Mouse (Mus musculus) MEL (cell line): Measurements from ENCODE around the gene Cdkn2d. TPM values are rescaled to one million over a fixed set of nuclear protein-coding genes. Genes with fewer than 3 reads are reported as not detected.
"Not testable (repeated sequence)": the region's sequence is repeated elsewhere in the genome, so short reads cannot be mapped to it uniquely, and the experiment has no call there.

Source experiments
- DNase-seq: peaks from one replicate; pipeline ENCODE4 v3.0.0; 2011; ENCODE audit warnings: low read depth, low spot score
- H3K27ac ChIP-seq: 2 replicates; pipeline ENCODE4 v1.5.1; 2012; ENCODE audit warnings: low read depth, mild to moderate bottlenecking, control low read depth, low read length, moderate library complexity; ENCODE audit not compliant: control insufficient read depth
- H3K27me3 ChIP-seq, 2 experiments: fragments of 150-350 bp in 1 of 2; sonication (generic) in 1 of 2; 2 replicates each; pipeline ENCODE4 v1.6.1; 2012; ENCODE audit warnings: low read length in 2 of 2, mild to moderate bottlenecking in 2 of 2, improper control_type of control experiment in 1 of 2, moderate library complexity in 1 of 2; ENCODE audit not compliant: insufficient read depth in 2 of 2, control insufficient read depth in 1 of 2
- H3K36me3 ChIP-seq, 2 experiments: 2 replicates each; pipeline ENCODE4 v1.6.1; 2012 to 2014; ENCODE audit warnings: low read length in 2 of 2, improper control_type of control experiment in 1 of 2, inconsistent platforms in 1 of 2, mild to moderate bottlenecking in 1 of 2; ENCODE audit not compliant: insufficient read depth in 2 of 2, control insufficient read depth in 1 of 2
- H3K4me1 ChIP-seq, 2 experiments: fragments of 150-350 bp in 1 of 2; sonication (generic) in 1 of 2; 2 replicates each; pipeline ENCODE4 v1.6.1; 2012; ENCODE audit warnings: low read length in 2 of 2, improper control_type of control experiment in 1 of 2, mild to moderate bottlenecking in 1 of 2; ENCODE audit not compliant: insufficient read depth in 2 of 2, control insufficient read depth in 1 of 2
- H3K4me3 ChIP-seq, 2 experiments: fragments of 150-350 bp in 1 of 2; sonication (generic) in 1 of 2; 2 replicates each; pipeline ENCODE4 v1.5.1; 2012; ENCODE audit warnings: low read depth in 2 of 2, low read length in 2 of 2, mild to moderate bottlenecking in 2 of 2, moderate library complexity in 2 of 2, control low read depth in 1 of 2, improper control_type of control experiment in 1 of 2; ENCODE audit not compliant: control insufficient read depth in 1 of 2, insufficient read depth in 1 of 2
- H3K79me2 ChIP-seq: 2 replicates; pipeline ENCODE4 v1.6.1; 2012; ENCODE audit warnings: mild to moderate bottlenecking, low read length, moderate library complexity; ENCODE audit not compliant: control insufficient read depth, poor library complexity, insufficient read depth
- H3K9ac ChIP-seq: 2 replicates; pipeline ENCODE4 v1.6.1; 2012; ENCODE audit warnings: low read depth, mild to moderate bottlenecking, control low read depth, low read length, moderate library complexity; ENCODE audit not compliant: control insufficient read depth, poor library complexity, severe bottlenecking
- H3K9me3 ChIP-seq: fragments of 150-350 bp; sonication (generic); replicated peaks from 2 replicates; pipeline ENCODE4 v1.6.1; 2012; ENCODE audit warnings: mild to moderate bottlenecking, low read length, improper control_type of control experiment, moderate library complexity; ENCODE audit not compliant: insufficient read depth
- CHD1 ChIP-seq: IDR thresholded peaks from 2 replicates; pipeline ENCODE4 v1.6.1; 2012; ENCODE audit warnings: low read depth, mild to moderate bottlenecking, inconsistent platforms, low read length, improper control_type of control experiment
- CHD2 ChIP-seq: IDR thresholded peaks from 2 replicates; pipeline ENCODE4 v1.6.1; 2011; ENCODE audit warnings: low read length, improper control_type of control experiment
- CTCF ChIP-seq, 3 experiments: IDR thresholded peaks in 2 of 3; conservative IDR thresholded peaks in 1 of 3; 2 replicates each; pipeline ENCODE4 v1.5.1; 2011 to 2012; ENCODE audit warnings: low read length in 3 of 3, low read depth in 2 of 3, mild to moderate bottlenecking in 2 of 3, improper control_type of control experiment in 1 of 3, inconsistent platforms in 1 of 3, mixed read lengths in 1 of 3, moderate library complexity in 1 of 3; ENCODE audit not compliant: control insufficient read depth in 1 of 3, insufficient read depth in 1 of 3, poor library complexity in 1 of 3, severe bottlenecking in 1 of 3
- ELF1 ChIP-seq: IDR thresholded peaks from 2 replicates; pipeline ENCODE4 v1.6.1; 2014; ENCODE audit warnings: low read depth, mild to moderate bottlenecking, inconsistent platforms, low read length, improper control_type of control experiment, moderate library complexity
- EP300 ChIP-seq, 2 experiments: IDR thresholded peaks; 2 replicates each; pipeline ENCODE4 v1.6.1; 2011; ENCODE audit warnings: improper control_type of control experiment in 2 of 2, low read length in 2 of 2, low read depth in 1 of 2, mild to moderate bottlenecking in 1 of 2
- ETS1 ChIP-seq: IDR thresholded peaks from 2 replicates; pipeline ENCODE4 v1.6.1; 2012; ENCODE audit warnings: low read depth, mild to moderate bottlenecking, inconsistent platforms, low read length, improper control_type of control experiment, moderate library complexity
- GATA1 ChIP-seq: IDR thresholded peaks from 2 replicates; pipeline ENCODE4 v1.6.1; 2011; ENCODE audit warnings: low read depth, low read length, improper control_type of control experiment
- HCFC1 ChIP-seq: IDR thresholded peaks from 2 replicates; pipeline ENCODE4 v1.6.1; 2012; ENCODE audit warnings: low read depth, mild to moderate bottlenecking, inconsistent platforms, low read length, improper control_type of control experiment, moderate library complexity
- KAT2A ChIP-seq: conservative IDR thresholded peaks from 2 replicates; pipeline ENCODE4 v1.6.1; 2012; ENCODE audit warnings: low read depth, low read length, improper control_type of control experiment, inconsistent platforms
- MAFK ChIP-seq: IDR thresholded peaks from 2 replicates; pipeline ENCODE4 v1.6.1; 2011; ENCODE audit warnings: low read depth, mild to moderate bottlenecking, low read length, improper control_type of control experiment, borderline replicate concordance
- MAZ ChIP-seq: IDR thresholded peaks from 2 replicates; pipeline ENCODE4 v1.6.1; 2012; ENCODE audit warnings: low read depth, mild to moderate bottlenecking, inconsistent platforms, low read length, improper control_type of control experiment
- MEF2A ChIP-seq: IDR thresholded peaks from 2 replicates; pipeline ENCODE4 v1.6.1; 2014; ENCODE audit warnings: low read depth, mild to moderate bottlenecking, inconsistent platforms, low read length, improper control_type of control experiment; ENCODE audit not compliant: poor library complexity, insufficient replicate concordance, severe bottlenecking; ENCODE audit errors: extremely low read depth
- NRF1 ChIP-seq: IDR thresholded peaks from 2 replicates; pipeline ENCODE4 v1.6.1; 2014; ENCODE audit warnings: low read depth, mild to moderate bottlenecking, inconsistent platforms, low read length, improper control_type of control experiment, moderate library complexity; ENCODE audit not compliant: poor library complexity, insufficient read depth, severe bottlenecking
- POLR2A ChIP-seq, 2 experiments: IDR thresholded peaks; 2 replicates each; pipeline ENCODE4 v1.6.1; 2011 to 2012; ENCODE audit warnings: low read length in 2 of 2, mild to moderate bottlenecking in 2 of 2, control low read depth in 1 of 2, improper control_type of control experiment in 1 of 2, low read depth in 1 of 2, moderate library complexity in 1 of 2; ENCODE audit not compliant: control insufficient read depth in 1 of 2, insufficient read depth in 1 of 2, poor library complexity in 1 of 2
- RAD21 ChIP-seq: IDR thresholded peaks from 2 replicates; pipeline ENCODE4 v1.6.1; 2011; ENCODE audit warnings: mild to moderate bottlenecking, low read depth, low read length, improper control_type of control experiment
- SIN3A ChIP-seq: IDR thresholded peaks from 2 replicates; pipeline ENCODE4 v1.6.1; 2012; ENCODE audit warnings: low read length, improper control_type of control experiment, inconsistent platforms
- ZNF384 ChIP-seq: IDR thresholded peaks from 2 replicates; pipeline ENCODE4 v1.6.1; 2012; ENCODE audit warnings: low read depth, mild to moderate bottlenecking, inconsistent platforms, low read length, improper control_type of control experiment
- polyA plus RNA-seq, 2 experiments: library from polyadenylated mRNA; stranded (reverse) in 1 of 2; unstranded in 1 of 2; fragments of >175 nt in 1 of 2; fragments of >200 nt in 1 of 2; gene quantifications; 2 replicates each; pipeline versions ENCODE4 v1.2.1 to v1.2.4; 2012; ENCODE audit warnings: low replicate concordance in 2 of 2, low read depth in 1 of 2; ENCODE audit not compliant: insufficient read length in 2 of 2, insufficient read depth in 1 of 2, missing spikeins in 1 of 2
- total RNA-seq: library from RNA; depleted of rRNA; stranded (reverse); fragments of 300-350 nt; gene quantifications from 2 replicates; pipeline ENCODE4 v1.2.3, GENCODE M21; 2012

Gene Cdkn2d
- total and polyA plus RNA-seq, 3 experiments, result 40.1 to 67.9 TPM; not detected in 1

- H3K27ac ChIP-seq, result not testable (repeated sequence)
- H3K4me1 ChIP-seq, result peaks cover 22 to 28% of the 10 kb centered on the region in 2 experiments
Measured at GRCm38 (mm10) chr9:21322917-21323297, 31.7 kb upstream of the Cdkn2d start.

GRCm38 (mm10) chr9:21322211-21322916 lies 31.2 kb upstream of the Cdkn2d start:
- H3K36me3 ChIP-seq, result peaks cover 0 to 20% of the 10 kb centered on the region in 2 experiments; a peak in 2 of 4 replicates
- H3K79me2 ChIP-seq, result peaks cover 24% of the 10 kb centered on the region
- H3K27ac ChIP-seq, result no peak overlapping the region
- H3K9ac ChIP-seq, result peak overlapping the region; percentile 62
- peak; percentile 60 for DNase-seq
- H3K27me3 ChIP-seq, result no peaks in the 10 kb centered on the region
- peak overlapping the region in 1 of 2 experiments; percentile 75; a peak in 1 of 4 replicates for H3K4me3 ChIP-seq
- H3K9me3 ChIP-seq, result no peaks in the 10 kb centered on the region
- TF ChIP-seq MAFK (no peak), POLR2A (IDR thresholded peaks at IDR 0.05; ENCODE audit: control insufficient read depth in 1 of 2, insufficient read depth in 1 of 2, low read depth in 1 of 2, low read length in 2 of 2, poor library complexity in 1 of 2) (0 out of 4 replicates have a peak, but pooled peaks of 1 of the 2 experiments have one; percentile 8)
- H3K4me1 ChIP-seq, result peaks cover 16 to 22% of the 10 kb centered on the region in 2 experiments

More at GRCm38 (mm10) chr9:21322917-21323297, 31.7 kb upstream of the Cdkn2d start:
- H3K9me3 ChIP-seq, H3K4me3 ChIP-seq, H3K27me3 ChIP-seq, DNase-seq, H3K9ac ChIP-seq: not testable (repeated sequence)
- Histone ChIP-seq H3K36me3 (peaks cover 0 to 23% of the 10 kb centered on the region in 2 experiments; a peak in 2 of 4 replicates), H3K79me2 (peaks cover 24% of the 10 kb centered on the region)
- peak; percentile 82 for TF ChIP-seq ZNF384

- H3K36me3 ChIP-seq, result peaks cover 0 to 20% of the 10 kb centered on the region in 2 experiments; a peak in 2 of 4 replicates
- H3K79me2 ChIP-seq, result peaks cover 24% of the 10 kb centered on the region
- H3K27me3 ChIP-seq, result no peaks in the 10 kb centered on the region
- peak overlapping the region; percentile 62 for H3K9ac ChIP-seq
- TF ChIP-seq ETS1 (peak; percentile 75), KAT2A (no peak), MAZ (peak; percentile 71; the same call in 1 of the 2 replicates), MEF2A (peak; percentile 67; the same call in 1 of the 2 replicates), ELF1 (peak; percentile 64), CTCF (IDR thresholded peaks at IDR 0.05 in 2 of 3, conservative IDR thresholded peaks at IDR 0.05 in 1 of 3; ENCODE audit: control insufficient read depth in 1 of 3, insufficient read depth in 1 of 3, low read depth in 2 of 3, low read length in 3 of 3, poor library complexity in 1 of 3, severe bottlenecking in 1 of 3) (no peak), SIN3A (peak; percentile 45; the same call in 1 of the 2 replicates), GATA1 (peak; percentile 60), POLR2A (IDR thresholded peaks at IDR 0.05; ENCODE audit: control insufficient read depth in 1 of 2, insufficient read depth in 1 of 2, low read depth in 1 of 2, low read length in 2 of 2, poor library complexity in 1 of 2) (0 out of 4 replicates have a peak, but pooled peaks of 1 of the 2 experiments have one; percentile 22), NRF1 (no peak), CHD1 (peak; percentile 33; the same call in 1 of the 2 replicates), RAD21 (no peak), CHD2 (no peak), HCFC1 (0 out of 2 replicates have a peak, but pooled peaks have one; percentile 5), EP300 (IDR thresholded peaks at IDR 0.05; ENCODE audit: low read depth in 1 of 2, low read length in 2 of 2) (peak in 1 of 2 experiments; percentile 5; a peak in 2 of 4 replicates)
- no peaks in the 10 kb centered on the region for H3K9me3 ChIP-seq
- peak; percentile 93 for DNase-seq
- peak overlapping the region; percentile 22 for H3K27ac ChIP-seq
- peaks cover 16 to 22% of the 10 kb centered on the region in 2 experiments for H3K4me1 ChIP-seq
- peak overlapping the region; percentile 61 to 75 for H3K4me3 ChIP-seq
Measured at GRCm38 (mm10) chr9:21321513-21321835, 30.3 kb upstream of the Cdkn2d start.
